Mouse (Mus musculus): ENCODE data around the gene Lcmt1.

The Lcmt1 gene

GRCm38 (mm10) chr7:123360185-123360584 lies 9.4 kb upstream of the Lcmt1 start:
- no peak for DNase-seq (ENCODE audit: low spot score in 2 of 2)

- no peak for DNase-seq (ENCODE audit: low spot score in 2 of 2)
Measured at GRCm38 (mm10) chr7:123361229-123361980, 8.2 kb upstream of the Lcmt1 start.

GRCm38 (mm10) chr7:123362806-123363205 lies 6.8 kb upstream of the Lcmt1 start:
- no peak for DNase-seq (ENCODE audit: low spot score in 2 of 2)

- no peak for DNase-seq (ENCODE audit: low spot score in 2 of 2)
Measured at GRCm38 (mm10) chr7:123363971-123364370, 5.6 kb upstream of the Lcmt1 start.

GRCm38 (mm10) chr7:123365876-123366741 lies 3.5 kb upstream of the Lcmt1 start:
- DNase-seq (ENCODE audit: low spot score in 2 of 2), result peak in 1 of 2 experiments; percentile 38

- no peak for DNase-seq (ENCODE audit: low spot score in 2 of 2)
Measured at GRCm38 (mm10) chr7:123366806-123367205, 2.8 kb upstream of the Lcmt1 start.

GRCm38 (mm10) chr7:123367218-123368150 lies 2.1 kb upstream of the Lcmt1 start:
- DNase-seq (ENCODE audit: low spot score in 2 of 2), result no peak

- DNase-seq (ENCODE audit: low spot score in 2 of 2), result no peak
Measured at GRCm38 (mm10) chr7:123368187-123368586, 1.4 kb upstream of the Lcmt1 start.

- DNase-seq (ENCODE audit: low spot score in 2 of 2), result peak; percentile 48 to 83
Measured at GRCm38 (mm10) chr7:123368778-123369746, 522 bp upstream of the Lcmt1 start.

- DNase-seq (ENCODE audit: low spot score in 2 of 2), result no peak
Measured at GRCm38 (mm10) chr7:123370700-123371099, 1.1 kb downstream of the Lcmt1 start.

- DNase-seq (ENCODE audit: low spot score in 2 of 2), result no peak
Measured at GRCm38 (mm10) chr7:123371501-123371900, 1.9 kb downstream of the Lcmt1 start.

GRCm38 (mm10) chr7:123377443-123378400 lies 8.1 kb downstream of the Lcmt1 start:
- DNase-seq (ENCODE audit: low spot score in 2 of 2), result peak; percentile 94 to 95

GRCm38 (mm10) chr7:123385693-123386407 lies 16.3 kb downstream of the Lcmt1 start:
- no peak for DNase-seq (ENCODE audit: low spot score in 2 of 2)

GRCm38 (mm10) chr7:123389686-123390280 lies 20.2 kb downstream of the Lcmt1 start:
- DNase-seq (ENCODE audit: low spot score in 2 of 2), result no peak

- no peak for DNase-seq (ENCODE audit: low spot score in 2 of 2)
Measured at GRCm38 (mm10) chr7:123394271-123394670, 24.7 kb downstream of the Lcmt1 start.

- no peak for DNase-seq (ENCODE audit: low spot score in 2 of 2)
Measured at GRCm38 (mm10) chr7:123396900-123397299, 27.3 kb downstream of the Lcmt1 start.

- no peak for DNase-seq (ENCODE audit: low spot score in 2 of 2)
Measured at GRCm38 (mm10) chr7:123397369-123397768, 27.8 kb downstream of the Lcmt1 start.

- no peak for DNase-seq (ENCODE audit: low spot score in 2 of 2)
Measured at GRCm38 (mm10) chr7:123397931-123398330, 28.3 kb downstream of the Lcmt1 start.

Data from spleen, postnatal 4 days (tissue).